Mouse (Mus musculus): ENCODE measurements around the gene Syt2.

DNA sequence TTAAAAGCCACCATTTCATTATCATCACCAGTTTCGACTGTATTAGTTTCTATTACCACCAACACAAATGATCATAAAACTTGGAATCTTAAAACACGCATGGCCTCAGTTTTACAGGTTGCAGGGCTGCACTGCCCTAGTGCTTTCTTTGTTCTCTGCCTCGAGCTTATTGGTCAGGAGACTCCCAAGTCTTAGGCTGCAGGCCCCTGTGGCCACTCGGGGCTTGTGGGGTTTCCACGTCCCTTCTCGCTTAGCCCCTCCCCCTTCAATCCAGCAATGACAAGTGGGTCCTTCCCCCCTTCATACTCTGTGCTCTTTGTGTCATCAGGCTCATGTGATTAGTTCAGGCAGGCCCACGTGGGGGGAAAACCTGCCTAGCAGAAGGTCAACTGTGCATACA, 141.6 kb downstream of the Syt2 start:
- TF ChIP-seq GATA1 (IDR thresholded peaks at IDR 0.05; ENCODE audit: low read length), result no peak
- TF ChIP-seq TAL1 (IDR thresholded peaks at IDR 0.05; ENCODE audit: low read length), result no peak

Measured in erythroblast, embryonic 14.5 days (primary cell).